Comparison of ENCODE assay signal across 27 mouse cellular contexts in genomic region chr16:11366851-11367250, GRCm38 (mm10). TPM values are rescaled to one million over a fixed set of nuclear protein-coding genes. Genes with fewer than 3 reads are reported as not detected.
DNase-seq lines count a peak whose midpoint lies in the region; ATAC-seq and TF ChIP-seq lines count a peak whose summit lies in the region.
"Had no signal": no experiment of that assay in that cellular context is flagged by ENCODE, and none has a peak within 500 bp of the region (broad histone marks: within the 10 kb centered on the region; RNA-seq: fewer than 3 reads in every experiment).

No protein-coding gene starts in this region.

- H3K27ac ChIP-seq in kidney, adult 2 months (ENCODE audit: insufficient read depth, low read depth, low read length): peak overlapping the region; percentile 99
- H3K27ac ChIP-seq in kidney, postnatal 0 days: peak overlapping the region; percentile 86
- 0 out of 2 replicates have a peak overlapping the region, but pooled peaks have one; percentile 26 for H3K27ac ChIP-seq in thymus, adult 2 months (ENCODE audit: control insufficient read depth, insufficient read depth, low read length)
- H3K27ac ChIP-seq: embryonic facial prominence, embryonic 12.5 days; embryonic facial prominence, embryonic 15.5 days; gastrocnemius, adult 2 months; heart, embryonic 15.5 days; hindbrain, embryonic 10.5 days; hindbrain, embryonic 13.5 days had no signal

- peak; percentile 61 for DNase-seq in kidney, adult 2 months
- no peak for DNase-seq in kidney, adult 11 months
- no peak for DNase-seq in kidney, postnatal 0 days (ENCODE audit: low spot score)
- DNase-seq in kidney, postnatal 10 days: no peak
- no peak for DNase-seq in thymus, adult 2 months
- DNase-seq in thymus, postnatal 14 days: no peak
- DNase-seq: adrenal gland, adult 2 months; adrenal gland, postnatal 14 days; cerebellum, adult 11 months; cerebellum, adult 2 months; cerebellum, adult 9-11 months; cerebellum, postnatal 25 days; forebrain, postnatal 0 days; gastrocnemius, adult 2 months; gastrocnemius, postnatal 25 days; heart, adult 18-20 months; heart, postnatal 10 days; heart, postnatal 36 days had no signal

- TF ChIP-seq POLR2A in kidney, adult 2 months (IDR thresholded peaks at IDR 0.05; ENCODE audit: low read depth, low read length): no peak
- TF ChIP-seq POLR2A in thymus, adult 2 months (IDR thresholded peaks at IDR 0.05; ENCODE audit: control insufficient read depth, extremely low read depth, insufficient read depth, low read length, poor library complexity): no peak

- no peaks in the 10 kb centered on the region for H3K9me3 ChIP-seq in kidney, postnatal 0 days (replicated peaks; ENCODE audit: low read length)
- H3K9me3 ChIP-seq: embryonic facial prominence, embryonic 12.5 days; embryonic facial prominence, embryonic 15.5 days; heart, embryonic 12.5 days; heart, embryonic 15.5 days; hindbrain, embryonic 10.5 days; hindbrain, embryonic 13.5 days had no signal

- H3K4me2 ChIP-seq in kidney, postnatal 0 days (ENCODE audit: low read length): no peak overlapping the region
- H3K4me2 ChIP-seq: embryonic facial prominence, embryonic 12.5 days; embryonic facial prominence, embryonic 15.5 days; heart, embryonic 12.5 days; heart, embryonic 15.5 days; hindbrain, embryonic 13.5 days had no signal

- 58% methylated on average over 1 of the region's 1 CpGs for WGBS in kidney, adult 2 months
- 67% methylated on average over 1 of the region's 1 CpGs for WGBS in kidney, postnatal 0 days
- 89% methylated on average over 1 of the region's 1 CpGs for WGBS in thymus, adult 2 months

- TF ChIP-seq CTCF in kidney, adult 2 months (conservative IDR thresholded peaks at IDR 0.05; ENCODE audit: insufficient read depth, insufficient read length, low read depth, low read length): no peak
- TF ChIP-seq CTCF in kidney, postnatal 0 days (IDR thresholded peaks at IDR 0.05; ENCODE audit: low read depth): no peak
- TF ChIP-seq CTCF in thymus, adult 2 months (IDR thresholded peaks at IDR 0.05; ENCODE audit: borderline replicate concordance, control insufficient read depth, extremely low read depth, insufficient read depth, low read length, poor library complexity): no peak

- ATAC-seq in kidney, postnatal 0 days (replicated peaks; ENCODE audit: low FRiP score, low read depth): no peak
- ATAC-seq: forebrain, embryonic 14.5 days; forebrain, postnatal 0 days; hindbrain, embryonic 16.5 days had no signal

- H3K9ac ChIP-seq in kidney, postnatal 0 days (ENCODE audit: low read depth, low read length): no peak overlapping the region
- H3K9ac ChIP-seq: embryonic facial prominence, embryonic 12.5 days; embryonic facial prominence, embryonic 15.5 days; forebrain, postnatal 0 days; heart, embryonic 12.5 days; heart, embryonic 15.5 days; hindbrain, embryonic 13.5 days had no signal

- no peak overlapping the region for H3K4me3 ChIP-seq in kidney, adult 2 months (ENCODE audit: insufficient read depth, low read depth, low read length)
- H3K4me3 ChIP-seq in kidney, postnatal 0 days (replicated peaks; ENCODE audit: low read depth, low read length): no peak overlapping the region
- no peak overlapping the region for H3K4me3 ChIP-seq in thymus, adult 2 months (ENCODE audit: control insufficient read depth, insufficient read depth, low read length)
- H3K4me3 ChIP-seq: embryonic facial prominence, embryonic 12.5 days; embryonic facial prominence, embryonic 15.5 days; gastrocnemius, adult 2 months; heart, embryonic 12.5 days; heart, embryonic 15.5 days; hindbrain, embryonic 10.5 days; hindbrain, embryonic 13.5 days had no signal

- H3K36me3 ChIP-seq in kidney, adult 2 months (ENCODE audit: control insufficient read depth, insufficient read depth, low read length): no peaks in the 10 kb centered on the region; the same call in 1 of the 2 replicates
- H3K36me3 ChIP-seq in kidney, postnatal 0 days (ENCODE audit: insufficient read depth, low read length): no peaks in the 10 kb centered on the region
- H3K36me3 ChIP-seq in thymus, adult 2 months (ENCODE audit: control insufficient read depth, insufficient read depth, low read length): no peaks in the 10 kb centered on the region
- H3K36me3 ChIP-seq: embryonic facial prominence, embryonic 12.5 days; embryonic facial prominence, embryonic 15.5 days; heart, embryonic 12.5 days; heart, embryonic 15.5 days; hindbrain, embryonic 10.5 days had no signal

- H3K27me3 ChIP-seq in kidney, adult 2 months (replicated peaks; ENCODE audit: control insufficient read depth, insufficient read depth, low read length): no peaks in the 10 kb centered on the region
- no peaks in the 10 kb centered on the region for H3K27me3 ChIP-seq in kidney, postnatal 0 days (ENCODE audit: insufficient read depth, low read length)
- no peaks in the 10 kb centered on the region for H3K27me3 ChIP-seq in thymus, adult 2 months (ENCODE audit: control insufficient read depth, insufficient read depth, low read length)
- H3K27me3 ChIP-seq: embryonic facial prominence, embryonic 12.5 days; embryonic facial prominence, embryonic 15.5 days; heart, embryonic 12.5 days; heart, embryonic 15.5 days; hindbrain, embryonic 13.5 days had no signal

- peaks cover 59% of the 10 kb centered on the region for H3K4me1 ChIP-seq in kidney, adult 2 months (ENCODE audit: control insufficient read depth, insufficient read depth, low read length)
- H3K4me1 ChIP-seq in kidney, postnatal 0 days (replicated peaks; ENCODE audit: insufficient read depth, low read length): peaks cover 18% of the 10 kb centered on the region; the same call in 1 of the 2 replicates
- no peaks in the 10 kb centered on the region for H3K4me1 ChIP-seq in thymus, adult 2 months (replicated peaks; ENCODE audit: control insufficient read depth, insufficient read depth, low read length)

RNA-seq across cellular contexts. Expression of gene Snx29, which starts 44.1 kb away (rescaled TPM):
- polyA plus RNA-seq in kidney, adult 2 months (2012; rRNA removed): 64.8 and 75.4 TPM in 2 replicates
- polyA plus RNA-seq in kidney, postnatal 0 days (2015; fragmentation: Nextera tagmentation; extraction: Ambion mirVana): 6.9 and 10.8 TPM in 2 replicates
- 15.0 and 16.9 TPM in 2 replicates for polyA plus RNA-seq in thymus, adult 2 months (2012; rRNA removed)

RNA-seq across cellular contexts. Expression of gene Tnfrsf17, which starts 53.2 kb away (rescaled TPM):
- 0.16 and 0.27 TPM in 2 replicates for polyA plus RNA-seq in kidney, adult 2 months (2012; rRNA removed)
- polyA plus RNA-seq in kidney, postnatal 0 days (2015; fragmentation: Nextera tagmentation; extraction: Ambion mirVana): not detected in 2 replicates
- polyA plus RNA-seq in thymus, adult 2 months (2012; rRNA removed): 1.2 and 2.7 TPM in 2 replicates
- polyA plus RNA-seq: adrenal gland, adult 2 months; embryonic facial prominence, embryonic 12.5 days; embryonic facial prominence, embryonic 15.5 days; forebrain, embryonic 11.5 days; forebrain, embryonic 14.5 days; heart, embryonic 12.5 days; hindbrain, embryonic 10.5 days; hindbrain, embryonic 13.5 days had no signal

Comparison
In these comparisons a context has a peak if more than half of its experiments do, and no peak if none do; other contexts are left out.
1. H3K27ac ChIP-seq: peak in every context shown above with its lines; median percentile 99 in kidney, adult 2 months; 86 in kidney, postnatal 0 days; 26 in thymus, adult 2 months.